Mouse (Mus musculus): ENCODE measurements at regions not wholly inside any gene's neighbourhood (a gene's known extent, or its start where the extent isn't known, plus 50 kb on each side); places are given as distances from the start of the nearest gene placed in this dataset.

GRCm38 (mm10) chr5:133788006-133788405 is 311.5 kb upstream of the Castor2 start:
- no peak overlapping the region for H3K27ac ChIP-seq
- WGBS, result 86% methylated on average over 8 of the region's 8 CpGs
- H3K36me3 ChIP-seq, result no peaks in the 10 kb centered on the region
- no peak overlapping the region for H3K4me2 ChIP-seq
- H3K9me3 ChIP-seq, result no peaks in the 10 kb centered on the region
- no peak overlapping the region for H3K4me3 ChIP-seq
- no peaks in the 10 kb centered on the region for H3K27me3 ChIP-seq
- no peaks in the 10 kb centered on the region for H3K4me1 ChIP-seq (replicated peaks)
- H3K9ac ChIP-seq, result no peak overlapping the region
- ATAC-seq (ENCODE audit: low FRiP score), result no peak

GRCm38 (mm10) chr5:133787491-133787890 is 312.0 kb upstream of the Castor2 start:
- Histone ChIP-seq H3K4me1 (replicated peaks) (no peaks in the 10 kb centered on the region), H3K36me3 (no peaks in the 10 kb centered on the region), H3K27ac (no peak overlapping the region), H3K4me2 (no peak overlapping the region), H3K27me3 (no peaks in the 10 kb centered on the region), H3K9me3 (no peaks in the 10 kb centered on the region), H3K4me3 (no peak overlapping the region), H3K9ac (no peak overlapping the region)
- 67% methylated on average over 7 of the region's 7 CpGs for WGBS
- no peak for ATAC-seq (ENCODE audit: low FRiP score)

- no peak overlapping the region for H3K27ac ChIP-seq
- H3K36me3 ChIP-seq, result no peaks in the 10 kb centered on the region
- no peaks in the 10 kb centered on the region for H3K9me3 ChIP-seq
- no peak overlapping the region for H3K4me3 ChIP-seq
- no peaks in the 10 kb centered on the region for H3K4me1 ChIP-seq (replicated peaks)
- no peak overlapping the region for H3K4me2 ChIP-seq
- no peaks in the 10 kb centered on the region for H3K27me3 ChIP-seq
- no peak for ATAC-seq (ENCODE audit: low FRiP score)
- H3K9ac ChIP-seq, result no peak overlapping the region
Observed at GRCm38 (mm10) chr5:133776591-133776990, 322.9 kb upstream of the Castor2 start.

GRCm38 (mm10) chr5:133774116-133774515 is 325.4 kb upstream of the Castor2 start:
- Histone ChIP-seq H3K4me1 (replicated peaks) (no peaks in the 10 kb centered on the region), H3K9me3 (no peaks in the 10 kb centered on the region), H3K27me3 (no peaks in the 10 kb centered on the region), H3K27ac (no peak overlapping the region), H3K4me3 (no peak overlapping the region), H3K36me3 (no peaks in the 10 kb centered on the region), H3K4me2 (no peak overlapping the region), H3K9ac (no peak overlapping the region)
- ATAC-seq (ENCODE audit: low FRiP score), result no peak
- 85% methylated on average over 3 of the region's 3 CpGs for WGBS

- no peaks in the 10 kb centered on the region for H3K36me3 ChIP-seq
- H3K4me3 ChIP-seq, result no peak overlapping the region
- no peak overlapping the region for H3K4me2 ChIP-seq
- no peak overlapping the region for H3K27ac ChIP-seq
- no peak for ATAC-seq (ENCODE audit: low FRiP score)
- H3K4me1 ChIP-seq (replicated peaks), result no peaks in the 10 kb centered on the region
- no peaks in the 10 kb centered on the region for H3K27me3 ChIP-seq
- 85% methylated on average over 2 of the region's 2 CpGs for WGBS
- no peaks in the 10 kb centered on the region for H3K9me3 ChIP-seq
- H3K9ac ChIP-seq, result no peak overlapping the region
Observed at GRCm38 (mm10) chr5:133768856-133769255, 330.7 kb upstream of the Castor2 start.

GRCm38 (mm10) chr5:133757817-133758216 is 341.7 kb upstream of the Castor2 start:
- ATAC-seq (ENCODE audit: low FRiP score), result no peak
- Histone ChIP-seq H3K27me3 (no peaks in the 10 kb centered on the region), H3K36me3 (no peaks in the 10 kb centered on the region), H3K4me3 (no peak overlapping the region), H3K9me3 (no peaks in the 10 kb centered on the region), H3K27ac (no peak overlapping the region), H3K9ac (no peak overlapping the region), H3K4me2 (no peak overlapping the region), H3K4me1 (replicated peaks) (peaks cover 11% of the 10 kb centered on the region)
- WGBS, result 98% methylated on average over 2 of the region's 2 CpGs

- Histone ChIP-seq H3K9me3 (no peaks in the 10 kb centered on the region), H3K4me1 (replicated peaks) (peaks cover 11% of the 10 kb centered on the region), H3K27me3 (no peaks in the 10 kb centered on the region), H3K27ac (no peak overlapping the region), H3K9ac (no peak overlapping the region), H3K4me3 (no peak overlapping the region), H3K36me3 (no peaks in the 10 kb centered on the region), H3K4me2 (no peak overlapping the region)
- 10% methylated on average over 7 of the region's 7 CpGs for WGBS
- ATAC-seq (ENCODE audit: low FRiP score), result no peak
Observed at GRCm38 (mm10) chr5:133754180-133754579, 345.3 kb upstream of the Castor2 start.

GRCm38 (mm10) chr5:133753461-133754160 is 345.9 kb upstream of the Castor2 start:
- no peaks in the 10 kb centered on the region for H3K27me3 ChIP-seq
- H3K27ac ChIP-seq, result 0 out of 2 replicates have a peak overlapping the region, but pooled peaks have one; percentile 6
- ATAC-seq (ENCODE audit: low FRiP score), result no peak
- 35% methylated on average over 8 of the region's 8 CpGs for WGBS
- peaks cover 15% of the 10 kb centered on the region for H3K4me1 ChIP-seq (replicated peaks)
- no peaks in the 10 kb centered on the region for H3K9me3 ChIP-seq
- no peak overlapping the region for H3K4me2 ChIP-seq
- H3K4me3 ChIP-seq, result no peak overlapping the region
- no peak overlapping the region for H3K9ac ChIP-seq
- no peaks in the 10 kb centered on the region for H3K36me3 ChIP-seq

GRCm38 (mm10) chr5:133746960-133747359 is 352.6 kb upstream of the Castor2 start:
- H3K4me1 ChIP-seq (replicated peaks), result peaks cover 22% of the 10 kb centered on the region
- no peaks in the 10 kb centered on the region for H3K9me3 ChIP-seq
- no peak overlapping the region for H3K4me2 ChIP-seq
- peak overlapping the region; percentile 24; the same call in 1 of the 2 replicates for H3K27ac ChIP-seq
- H3K36me3 ChIP-seq, result no peaks in the 10 kb centered on the region
- no peak for ATAC-seq (ENCODE audit: low FRiP score)
- WGBS, result 86% methylated on average over 1 of the region's 1 CpGs
- H3K9ac ChIP-seq, result no peak overlapping the region
- no peak overlapping the region for H3K4me3 ChIP-seq
- H3K27me3 ChIP-seq, result no peaks in the 10 kb centered on the region

- 47% methylated on average over 10 of the region's 10 CpGs for WGBS
- Histone ChIP-seq H3K27ac (peak overlapping the region; percentile 44; the same call in 1 of the 2 replicates), H3K4me2 (no peak overlapping the region), H3K4me1 (replicated peaks) (peaks cover 22% of the 10 kb centered on the region), H3K27me3 (no peaks in the 10 kb centered on the region), H3K9me3 (no peaks in the 10 kb centered on the region), H3K4me3 (no peak overlapping the region), H3K36me3 (no peaks in the 10 kb centered on the region), H3K9ac (no peak overlapping the region)
- ATAC-seq (ENCODE audit: low FRiP score), result no peak
Observed at GRCm38 (mm10) chr5:133746411-133746810, 353.1 kb upstream of the Castor2 start.

GRCm38 (mm10) chr5:133744136-133744535 is 355.4 kb upstream of the Castor2 start:
- Histone ChIP-seq H3K9ac (no peak overlapping the region), H3K4me2 (no peak overlapping the region), H3K27ac (no peak overlapping the region), H3K4me1 (replicated peaks) (peaks cover 22% of the 10 kb centered on the region), H3K4me3 (no peak overlapping the region), H3K27me3 (no peaks in the 10 kb centered on the region), H3K9me3 (no peaks in the 10 kb centered on the region), H3K36me3 (no peaks in the 10 kb centered on the region)
- WGBS, result 80% methylated on average over 3 of the region's 3 CpGs
- no peak for ATAC-seq (ENCODE audit: low FRiP score)

- H3K4me1 ChIP-seq (replicated peaks), result peaks cover 18% of the 10 kb centered on the region
- no peak overlapping the region for H3K9ac ChIP-seq
- no peaks in the 10 kb centered on the region for H3K9me3 ChIP-seq
- no peak overlapping the region for H3K27ac ChIP-seq
- WGBS, result 89% methylated on average over 2 of the region's 2 CpGs
- ATAC-seq (ENCODE audit: low FRiP score), result no peak
- no peaks in the 10 kb centered on the region for H3K27me3 ChIP-seq
- no peak overlapping the region for H3K4me3 ChIP-seq
- H3K36me3 ChIP-seq, result no peaks in the 10 kb centered on the region
- H3K4me2 ChIP-seq, result no peak overlapping the region
Observed at GRCm38 (mm10) chr5:133743606-133744005, 355.9 kb upstream of the Castor2 start.

- H3K27ac ChIP-seq, result no peak overlapping the region
- no peak overlapping the region for H3K4me3 ChIP-seq
- no peak for ATAC-seq (ENCODE audit: low FRiP score)
- H3K4me2 ChIP-seq, result no peak overlapping the region
- no peaks in the 10 kb centered on the region for H3K9me3 ChIP-seq
- no peak overlapping the region for H3K9ac ChIP-seq
- 89% methylated on average over 4 of the region's 4 CpGs for WGBS
- no peaks in the 10 kb centered on the region for H3K27me3 ChIP-seq
- H3K4me1 ChIP-seq (replicated peaks), result no peaks in the 10 kb centered on the region
- no peaks in the 10 kb centered on the region for H3K36me3 ChIP-seq
Observed at GRCm38 (mm10) chr5:133731871-133732270, 367.6 kb upstream of the Castor2 start.

All from hindbrain, embryonic 13.5 days (tissue).